Mouse (Mus musculus): ENCODE data around the gene Anapc15. TPM values are rescaled to one million over a fixed set of nuclear protein-coding genes. Genes with fewer than 3 reads are reported as not detected.

The Anapc15 gene
- polyA plus RNA-seq, 1 experiment = 47.3 TPM

GRCm38 (mm10) chr7:101928093-101928492 is 64.6 kb downstream of the Anapc15 start:
- Histone ChIP-seq H3K27me3 (ENCODE audit: control insufficient read depth, insufficient read depth, low read length) (no peaks in the 10 kb centered on the region), H3K4me3 (replicated peaks; ENCODE audit: insufficient read depth, low read depth, low read length) (no peak overlapping the region), H3K27ac (ENCODE audit: insufficient read depth, low read length) (no peak overlapping the region), H3K4me1 (ENCODE audit: control insufficient read depth, insufficient read depth, low read length) (no peaks in the 10 kb centered on the region)
- TF ChIP-seq POLR2A (IDR thresholded peaks at IDR 0.05; ENCODE audit: borderline replicate concordance, insufficient read depth, low read length) = no peak
- no peak for DNase-seq
- WGBS = 80% methylated on average over 3 of the region's 3 CpGs

- WGBS = 55% methylated on average over 1 of the region's 1 CpGs
- Histone ChIP-seq H3K27me3 (ENCODE audit: control insufficient read depth, insufficient read depth, low read length) (no peaks in the 10 kb centered on the region), H3K4me1 (ENCODE audit: control insufficient read depth, insufficient read depth, low read length) (peaks cover 14% of the 10 kb centered on the region; the same call in 1 of the 2 replicates), H3K27ac (ENCODE audit: insufficient read depth, low read length) (no peak overlapping the region), H3K4me3 (replicated peaks; ENCODE audit: insufficient read depth, low read depth, low read length) (no peak overlapping the region)
- no peak for DNase-seq
- no peak for TF ChIP-seq POLR2A (IDR thresholded peaks at IDR 0.05; ENCODE audit: borderline replicate concordance, insufficient read depth, low read length)
- no peak for TF ChIP-seq CTCF (IDR thresholded peaks at IDR 0.05; ENCODE audit: borderline replicate concordance, insufficient read depth, low read depth, low read length)
Measured at GRCm38 (mm10) chr7:101932551-101932950, 69.0 kb downstream of the Anapc15 start.

GRCm38 (mm10) chr7:101933300-101933699 is 69.8 kb downstream of the Anapc15 start:
- DNase-seq = no peak
- TF ChIP-seq CTCF (IDR thresholded peaks at IDR 0.05; ENCODE audit: borderline replicate concordance, insufficient read depth, low read depth, low read length) (no peak), POLR2A (IDR thresholded peaks at IDR 0.05; ENCODE audit: borderline replicate concordance, insufficient read depth, low read length) (no peak)
- 4% methylated on average over 15 of the region's 15 CpGs for WGBS
- peak overlapping the region; percentile 60 for H3K4me3 ChIP-seq (replicated peaks; ENCODE audit: insufficient read depth, low read depth, low read length)
- H3K27ac ChIP-seq (ENCODE audit: insufficient read depth, low read length) = no peak overlapping the region
- peaks cover 14% of the 10 kb centered on the region; the same call in 1 of the 2 replicates for H3K4me1 ChIP-seq (ENCODE audit: control insufficient read depth, insufficient read depth, low read length)
- H3K27me3 ChIP-seq (ENCODE audit: control insufficient read depth, insufficient read depth, low read length) = no peaks in the 10 kb centered on the region

- H3K27ac ChIP-seq (ENCODE audit: insufficient read depth, low read length) = no peak within 1 kb of the TSS
- peaks cover 18% of the 10 kb centered on the region; the same call in 1 of the 2 replicates for H3K4me1 ChIP-seq (ENCODE audit: control insufficient read depth, insufficient read depth, low read length)
- TF ChIP-seq CTCF (IDR thresholded peaks at IDR 0.05; ENCODE audit: borderline replicate concordance, insufficient read depth, low read depth, low read length) (no peak), POLR2A (IDR thresholded peaks at IDR 0.05; ENCODE audit: borderline replicate concordance, insufficient read depth, low read length) (peak; percentile 54; the same call in 1 of the 2 replicates)
- no peaks in the 10 kb centered on the region for H3K27me3 ChIP-seq (ENCODE audit: control insufficient read depth, insufficient read depth, low read length)
- H3K4me3 ChIP-seq (replicated peaks; ENCODE audit: insufficient read depth, low read depth, low read length) = peak within 1 kb of the TSS; percentile 60
- DNase-seq = peak; percentile 96 to 98
- under 1% methylated on average over 40 of the region's 40 CpGs for WGBS
Measured at GRCm38 (mm10) chr7:101933751-101934240, 70.3 kb downstream of the Anapc15 start, which contains the start of the genes Lrrc51 and Numa1. TSS of gene Lrrc51 (minus strand) at chr7:101933895. TSS of gene Numa1 (plus strand) at chr7:101934111.

- no peak for DNase-seq
- Histone ChIP-seq H3K27ac (ENCODE audit: insufficient read depth, low read length) (no peak overlapping the region; the same call in 1 of the 2 replicates), H3K27me3 (ENCODE audit: control insufficient read depth, insufficient read depth, low read length) (no peaks in the 10 kb centered on the region), H3K4me1 (ENCODE audit: control insufficient read depth, insufficient read depth, low read length) (peaks cover 18% of the 10 kb centered on the region; the same call in 1 of the 2 replicates), H3K4me3 (replicated peaks; ENCODE audit: insufficient read depth, low read depth, low read length) (no peak overlapping the region)
- TF ChIP-seq POLR2A (IDR thresholded peaks at IDR 0.05; ENCODE audit: borderline replicate concordance, insufficient read depth, low read length) (no peak), CTCF (IDR thresholded peaks at IDR 0.05; ENCODE audit: borderline replicate concordance, insufficient read depth, low read depth, low read length) (no peak)
- WGBS = 87% methylated on average over 4 of the region's 4 CpGs
Measured at GRCm38 (mm10) chr7:101935957-101936356, 72.4 kb downstream of the Anapc15 start.

- peak overlapping the region; percentile 99 for H3K27ac ChIP-seq (ENCODE audit: insufficient read depth, low read length)
- WGBS = 82% methylated on average over 4 of the region's 4 CpGs
- DNase-seq = peak; percentile 24 to 36
- H3K27me3 ChIP-seq (ENCODE audit: control insufficient read depth, insufficient read depth, low read length) = no peaks in the 10 kb centered on the region
- H3K4me1 ChIP-seq (ENCODE audit: control insufficient read depth, insufficient read depth, low read length) = peaks cover 22% of the 10 kb centered on the region; the same call in 1 of the 2 replicates
- H3K4me3 ChIP-seq (replicated peaks; ENCODE audit: insufficient read depth, low read depth, low read length) = no peak overlapping the region
- no peak for TF ChIP-seq CTCF (IDR thresholded peaks at IDR 0.05; ENCODE audit: borderline replicate concordance, insufficient read depth, low read depth, low read length)
- TF ChIP-seq POLR2A (IDR thresholded peaks at IDR 0.05; ENCODE audit: borderline replicate concordance, insufficient read depth, low read length) = no peak
Measured at GRCm38 (mm10) chr7:101936996-101937395, 73.5 kb downstream of the Anapc15 start.

GRCm38 (mm10) chr7:101937569-101937968 is 74.1 kb downstream of the Anapc15 start:
- DNase-seq = peak; percentile 88 to 97
- Histone ChIP-seq H3K27me3 (ENCODE audit: control insufficient read depth, insufficient read depth, low read length) (no peaks in the 10 kb centered on the region), H3K27ac (ENCODE audit: insufficient read depth, low read length) (peak overlapping the region; percentile 99), H3K4me1 (ENCODE audit: control insufficient read depth, insufficient read depth, low read length) (peaks cover 22% of the 10 kb centered on the region; the same call in 1 of the 2 replicates), H3K4me3 (replicated peaks; ENCODE audit: insufficient read depth, low read depth, low read length) (no peak overlapping the region)
- TF ChIP-seq CTCF (IDR thresholded peaks at IDR 0.05; ENCODE audit: borderline replicate concordance, insufficient read depth, low read depth, low read length) (no peak), POLR2A (IDR thresholded peaks at IDR 0.05; ENCODE audit: borderline replicate concordance, insufficient read depth, low read length) (no peak)
- WGBS = 7% methylated on average over 4 of the region's 4 CpGs

- 19% methylated on average over 2 of the region's 2 CpGs for WGBS
Measured at GRCm38 (mm10) chr7:101938348-101938747, 74.8 kb downstream of the Anapc15 start.

More at GRCm38 (mm10) chr7:101938348-101938747, 74.8 kb downstream of the Anapc15 start:
- H3K27me3 ChIP-seq (ENCODE audit: control insufficient read depth, insufficient read depth, low read length) = no peaks in the 10 kb centered on the region
- DNase-seq = peak; percentile 41 to 54
- TF ChIP-seq POLR2A (IDR thresholded peaks at IDR 0.05; ENCODE audit: borderline replicate concordance, insufficient read depth, low read length) (no peak), CTCF (IDR thresholded peaks at IDR 0.05; ENCODE audit: borderline replicate concordance, insufficient read depth, low read depth, low read length) (no peak)
- H3K4me1 ChIP-seq (ENCODE audit: control insufficient read depth, insufficient read depth, low read length) = peaks cover 22% of the 10 kb centered on the region; the same call in 1 of the 2 replicates
- H3K27ac ChIP-seq (ENCODE audit: insufficient read depth, low read length) = peak overlapping the region; percentile 99
- no peak overlapping the region for H3K4me3 ChIP-seq (replicated peaks; ENCODE audit: insufficient read depth, low read depth, low read length)

Measured in cerebellum, adult 2 months (tissue).